Mouse (Mus musculus) neural tube, embryonic 15.5 days (tissue): ENCODE data around the gene Hsp90ab1. TPM values are rescaled to one million over a fixed set of nuclear protein-coding genes. Genes with fewer than 3 reads are reported as not detected.

Source experiments
- ATAC-seq: fragments of 200-750 bp; cut with Nextera tagmentation; 2 replicates; pipeline ENCODE4 v1.8.0; 2017; ENCODE audit warnings: mild to moderate bottlenecking, moderate TSS enrichment, moderate library complexity; ENCODE audit not compliant: low FRiP score
- H3K27ac ChIP-seq: fragments of 300-500 bp; sonication (generic); replicated peaks from 2 replicates; pipeline ENCODE4 v1.5.1; 2015; ENCODE audit warnings: mild to moderate bottlenecking, inconsistent platforms
- H3K27me3 ChIP-seq: fragments of 300-500 bp; sonication (generic); replicated peaks from 2 replicates; pipeline ENCODE4 v1.6.1; 2015; ENCODE audit warnings: inconsistent platforms
- H3K36me3 ChIP-seq: fragments of 300-500 bp; sonication (generic); 2 replicates; pipeline ENCODE4 v1.6.1; 2015; ENCODE audit warnings: inconsistent platforms
- H3K4me1 ChIP-seq: fragments of 300-500 bp; sonication (generic); 2 replicates; pipeline ENCODE4 v1.6.1; 2015; ENCODE audit warnings: inconsistent platforms
- H3K4me2 ChIP-seq: fragments of 300-500 bp; sonication (generic); 2 replicates; pipeline ENCODE4 v1.6.1; 2015; ENCODE audit warnings: inconsistent platforms, mild to moderate bottlenecking, moderate library complexity
- H3K4me3 ChIP-seq: fragments of 300-500 bp; sonication (generic); replicated peaks from 2 replicates; pipeline ENCODE4 v1.5.1; 2015; ENCODE audit warnings: mild to moderate bottlenecking, inconsistent platforms
- H3K9ac ChIP-seq: fragments of 300-500 bp; sonication (generic); replicated peaks from 2 replicates; pipeline ENCODE4 v1.6.1; 2015; ENCODE audit warnings: mild to moderate bottlenecking, inconsistent platforms
- H3K9me3 ChIP-seq: fragments of 300-500 bp; sonication (generic); replicated peaks from 2 replicates; pipeline ENCODE4 v1.6.1; 2016; ENCODE audit warnings: inconsistent platforms
- WGBS: fragments of 180-500 bp; shearing (Covaris S2); methylation state at CpG from one replicate; pipeline ENCODE4 v1.1.7; 2015; ENCODE audit warnings: mixed read lengths; 5-methylcytosine and 5-hydroxymethylcytosine counted together
- polyA plus RNA-seq: library from polyadenylated mRNA; unstranded; fragments of >200 nt; fragmentation: Nextera tagmentation; extraction: Ambion mirVana; gene quantifications from 2 replicates; pipeline ENCODE4 v1.2.1, GENCODE M21; 2015

Hsp90ab1 gene
- polyA plus RNA-seq, 1 experiment from 2014 or later = 1,466 TPM

- Histone ChIP-seq H3K9ac (peak overlapping the region; percentile 79; the same call in 1 of the 2 replicates), H3K27ac (peak overlapping the region; percentile 100), H3K36me3 (peaks cover 14% of the 10 kb centered on the region), H3K27me3 (no peaks in the 10 kb centered on the region), H3K4me2 (peak overlapping the region; percentile 76), H3K9me3 (no peaks in the 10 kb centered on the region), H3K4me1 (peaks cover 33% of the 10 kb centered on the region), H3K4me3 (no peak overlapping the region)
- WGBS = 92% methylated on average over 8 of the region's 8 CpGs
- no peak for ATAC-seq
Observed at GRCm38 (mm10) chr17:45575123-45575897, 2.2 kb upstream of the Hsp90ab1 start.

DNA sequence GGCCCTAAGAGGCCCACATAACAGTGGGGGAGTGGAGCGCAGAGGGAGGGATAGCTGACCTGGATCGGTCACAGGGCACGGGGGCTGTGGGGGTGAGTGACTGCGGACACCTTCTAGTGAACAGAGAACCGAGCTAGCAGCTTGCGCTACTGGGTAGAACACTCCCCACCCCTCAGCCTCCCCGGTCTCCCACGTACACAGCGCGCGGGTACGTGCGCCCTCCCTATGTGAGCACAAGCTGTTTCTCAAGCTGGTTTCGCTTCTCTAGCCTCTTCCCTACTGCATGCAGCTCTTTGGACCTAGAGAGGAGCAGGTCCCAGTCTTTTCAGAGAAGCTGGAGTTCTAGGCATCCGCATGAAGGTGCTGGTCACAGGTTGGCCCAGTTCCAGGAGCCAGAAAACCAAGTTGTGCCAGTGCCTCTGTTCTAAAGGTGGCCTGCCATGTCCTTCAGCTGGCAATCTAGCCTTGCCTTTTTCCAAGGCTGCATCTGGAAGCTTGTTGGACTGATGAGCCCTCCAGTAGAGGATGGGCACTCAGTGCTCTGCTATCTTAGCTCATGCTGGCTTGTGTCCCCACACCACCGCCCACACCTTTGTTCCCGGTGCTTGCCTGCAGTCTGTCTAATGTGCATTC lies 1.2 kb upstream of the Hsp90ab1 start:
- ATAC-seq = peak; percentile 73
- Histone ChIP-seq H3K9me3 (no peaks in the 10 kb centered on the region), H3K36me3 (peaks cover 25% of the 10 kb centered on the region), H3K9ac (peak overlapping the region; percentile 79), H3K4me1 (peaks cover 44% of the 10 kb centered on the region), H3K27me3 (no peaks in the 10 kb centered on the region), H3K27ac (peak overlapping the region; percentile 100), H3K4me3 (peak overlapping the region; percentile 99), H3K4me2 (peak overlapping the region; percentile 76)
- WGBS = 2% methylated on average over 17 of the region's 17 CpGs

- Histone ChIP-seq H3K9ac (peak overlapping the region; percentile 79), H3K27ac (peak overlapping the region; percentile 100), H3K36me3 (peaks cover 30% of the 10 kb centered on the region), H3K4me3 (peak overlapping the region; percentile 99), H3K4me1 (peaks cover 48% of the 10 kb centered on the region), H3K4me2 (peak overlapping the region; percentile 76), H3K9me3 (no peaks in the 10 kb centered on the region), H3K27me3 (no peaks in the 10 kb centered on the region)
- peak; percentile 76 for ATAC-seq
- 0% methylated on average over 18 of the region's 18 CpGs for WGBS
Observed at GRCm38 (mm10) chr17:45573780-45574123, 681 bp upstream of the Hsp90ab1 start.

GRCm38 (mm10) chr17:45572103-45573086 lies 676 bp downstream of the Hsp90ab1 start:
- Histone ChIP-seq H3K4me2 (peak overlapping the region; percentile 76), H3K4me3 (peak overlapping the region; percentile 99), H3K27ac (peak overlapping the region; percentile 100), H3K9me3 (no peaks in the 10 kb centered on the region), H3K27me3 (no peaks in the 10 kb centered on the region), H3K9ac (peak overlapping the region; percentile 100), H3K4me1 (peaks cover 60% of the 10 kb centered on the region), H3K36me3 (peaks cover 44% of the 10 kb centered on the region)
- ATAC-seq = peak; percentile 49
- under 1% methylated on average over 55 of the region's 57 CpGs for WGBS

- H3K4me3 ChIP-seq = no peak overlapping the region
- no peak overlapping the region for H3K4me2 ChIP-seq
- no peak for ATAC-seq
- no peaks in the 10 kb centered on the region for H3K27me3 ChIP-seq
- peaks cover 64% of the 10 kb centered on the region for H3K36me3 ChIP-seq
- WGBS = 86% methylated on average over 4 of the region's 4 CpGs
- no peak overlapping the region for H3K9ac ChIP-seq
- no peak overlapping the region for H3K27ac ChIP-seq
- H3K9me3 ChIP-seq = no peaks in the 10 kb centered on the region
- peaks cover 74% of the 10 kb centered on the region for H3K4me1 ChIP-seq
Observed at GRCm38 (mm10) chr17:45569999-45570398, 3.1 kb downstream of the Hsp90ab1 start.

DNA sequence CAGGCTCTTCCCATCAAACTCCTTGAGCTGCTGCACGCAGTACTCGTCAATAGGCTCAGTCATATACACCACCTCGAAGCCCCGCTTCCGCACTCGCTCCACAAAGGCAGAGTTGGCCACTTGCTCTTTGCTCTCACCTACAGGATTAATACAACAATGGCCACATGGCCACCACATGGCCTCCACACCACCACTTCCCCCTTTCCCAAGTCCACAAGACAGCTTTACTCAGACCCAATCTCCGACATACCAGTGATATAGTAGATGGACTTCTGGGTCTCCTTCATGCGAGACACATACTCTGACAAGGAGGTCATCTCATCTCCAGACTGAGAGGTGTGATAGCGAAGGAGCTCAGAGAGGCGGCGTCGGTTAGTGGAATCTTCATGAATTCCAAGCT lies 4.1 kb downstream of the Hsp90ab1 start:
- Histone ChIP-seq H3K36me3 (peaks cover 64% of the 10 kb centered on the region), H3K4me1 (peaks cover 72% of the 10 kb centered on the region)
- WGBS = 90% methylated on average over 12 of the region's 12 CpGs

GRCm38 (mm10) chr17:45567162-45567601 lies 5.9 kb downstream of the Hsp90ab1 start:
- no peak for ATAC-seq
- Histone ChIP-seq H3K27ac (no peak overlapping the region; the same call in 1 of the 2 replicates), H3K4me3 (no peak overlapping the region), H3K4me2 (no peak overlapping the region), H3K4me1 (peaks cover 72% of the 10 kb centered on the region), H3K9ac (no peak overlapping the region), H3K9me3 (no peaks in the 10 kb centered on the region), H3K27me3 (no peaks in the 10 kb centered on the region), H3K36me3 (peaks cover 64% of the 10 kb centered on the region)
- 20% methylated on average over 4 of the region's 4 CpGs for WGBS

More for the DNA sequence above, 4.1 kb downstream of the Hsp90ab1 start:
- Histone ChIP-seq H3K9ac (no peak overlapping the region), H3K9me3 (no peaks in the 10 kb centered on the region), H3K27ac (no peak overlapping the region), H3K4me3 (no peak overlapping the region), H3K27me3 (no peaks in the 10 kb centered on the region), H3K4me2 (no peak overlapping the region)
- ATAC-seq = no peak

GRCm38 (mm10) chr17:45566360-45567161 lies 6.5 kb downstream of the Hsp90ab1 start:
- H3K36me3 ChIP-seq = peaks cover 62% of the 10 kb centered on the region
- no peaks in the 10 kb centered on the region for H3K9me3 ChIP-seq
- H3K4me1 ChIP-seq = peaks cover 68% of the 10 kb centered on the region
- H3K4me3 ChIP-seq = no peak overlapping the region
- 67% methylated on average over 18 of the region's 18 CpGs for WGBS
- H3K4me2 ChIP-seq = no peak overlapping the region
- H3K27me3 ChIP-seq = no peaks in the 10 kb centered on the region
- H3K27ac ChIP-seq = no peak overlapping the region; the same call in 1 of the 2 replicates
- no peak overlapping the region for H3K9ac ChIP-seq
- no peak for ATAC-seq

GRCm38 (mm10) chr17:45566031-45566359 lies 7.1 kb downstream of the Hsp90ab1 start:
- Histone ChIP-seq H3K9ac (no peak overlapping the region), H3K4me3 (no peak overlapping the region), H3K4me1 (peaks cover 62% of the 10 kb centered on the region), H3K36me3 (peaks cover 57% of the 10 kb centered on the region), H3K9me3 (no peaks in the 10 kb centered on the region), H3K27me3 (no peaks in the 10 kb centered on the region), H3K27ac (no peak overlapping the region), H3K4me2 (no peak overlapping the region)
- ATAC-seq = no peak
- whole genome bisulfite sequencing = 73% methylated on average over 1 of the region's 1 CpGs

DNA sequence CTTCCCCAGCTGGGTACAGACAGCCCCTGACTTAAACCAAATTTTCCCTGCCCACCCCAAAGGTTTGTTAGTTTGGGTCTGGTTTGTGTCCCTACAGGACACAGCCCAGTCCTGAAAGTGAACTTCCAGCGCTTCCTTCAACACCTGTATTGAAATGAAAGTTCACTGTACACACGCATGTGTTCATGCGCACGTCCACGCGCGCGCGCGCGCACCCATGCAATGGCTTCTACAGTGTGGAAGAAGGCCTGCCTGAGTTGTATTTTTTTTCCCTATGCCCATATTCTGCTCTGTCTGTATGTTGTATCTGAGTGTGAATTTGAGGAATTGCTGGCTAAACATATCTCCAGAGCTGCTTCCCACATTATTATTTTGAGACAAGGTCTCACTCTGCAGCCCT lies 8.0 kb downstream of the Hsp90ab1 start:
- Histone ChIP-seq H3K9me3 (no peaks in the 10 kb centered on the region), H3K4me2 (peak overlapping the region; percentile 96), H3K9ac (peak overlapping the region; percentile 91), H3K27me3 (no peaks in the 10 kb centered on the region), H3K4me3 (peak overlapping the region; percentile 83), H3K4me1 (peaks cover 53% of the 10 kb centered on the region), H3K27ac (no peak overlapping the region; the same call in 1 of the 2 replicates), H3K36me3 (peaks cover 48% of the 10 kb centered on the region)
- ATAC-seq = no peak
- WGBS = 93% methylated on average over 11 of the region's 11 CpGs
